Mouse (Mus musculus): Measurements from ENCODE around the gene Arnt. TPM values are rescaled to one million over a fixed set of nuclear protein-coding genes. Genes with fewer than 3 reads are reported as not detected.
"Not testable (repeated sequence)": the region's sequence is repeated elsewhere in the genome, so short reads cannot be mapped to it uniquely, and the experiment has no call there.

Arnt gene
- total RNA-seq (2021): 10 to 100 TPM; 43.2 to 48.0 TPM
- long read RNA-seq, experiment 1, full-length matches to known transcripts: 16 of 34 reads
- long read RNA-seq, experiment 1, partial matches to known transcripts: 6 of 34 reads
- long read RNA-seq, experiment 1, other reads (novel, unspliced or antisense): 12 of 34 reads
- long read RNA-seq, experiment 2, full-length matches to known transcripts: 19 of 34 reads
- long read RNA-seq, experiment 2, partial matches to known transcripts: 8 of 34 reads
- long read RNA-seq, experiment 2, other reads (novel, unspliced or antisense): 7 of 34 reads

DNA sequence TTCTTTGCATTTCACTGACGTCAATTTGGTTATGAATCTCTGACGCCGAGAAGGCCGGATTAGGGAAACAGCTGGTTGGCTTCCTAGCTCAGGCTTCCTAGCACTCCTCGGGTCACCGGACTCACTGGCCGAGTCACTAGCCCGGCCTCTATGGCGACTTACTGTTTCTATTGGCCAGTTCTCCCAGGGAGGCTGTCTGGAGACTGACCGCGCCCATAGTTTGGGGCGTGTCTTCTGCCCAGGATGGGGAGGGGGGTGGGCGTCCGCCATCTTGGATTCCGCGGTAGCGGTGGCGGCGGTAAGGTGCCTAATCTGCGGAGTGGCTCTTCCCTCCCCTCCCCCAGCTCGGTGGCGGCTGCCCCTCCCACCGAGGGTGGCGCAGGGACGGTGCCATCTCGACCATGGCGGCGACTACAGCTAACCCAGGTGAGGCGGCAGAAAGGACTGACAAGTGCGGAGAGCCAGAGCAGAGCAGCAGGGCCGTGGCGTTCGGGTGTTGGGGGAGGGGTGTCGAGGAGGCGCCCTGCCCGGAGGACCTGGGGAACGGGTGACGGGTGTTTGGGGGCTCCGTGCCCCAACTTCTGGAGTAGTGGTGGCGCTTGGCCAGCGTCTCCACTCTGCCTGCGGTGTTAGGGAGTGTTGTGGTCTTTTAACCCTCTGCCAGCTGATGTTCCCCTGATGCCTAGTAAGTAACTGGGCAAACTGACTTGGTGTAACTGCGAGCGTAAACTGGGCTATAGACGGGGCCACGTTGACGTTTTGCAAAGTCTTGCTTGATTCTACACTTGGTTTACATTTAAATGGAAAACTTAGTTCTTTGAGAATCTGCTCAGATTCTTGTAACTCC is at the start of gene Arnt:
Arnt (plus strand) TSS at position 253 of the 847 bp plus-strand sequence.
- peak within 1 kb of the TSS; percentile 87 for H3K4me3 ChIP-seq
- intact Hi-C loops (cut with DNase I): no loop called here
- no peak for TF ChIP-seq CTCF (IDR thresholded peaks at IDR 0.05)
- H3K27ac ChIP-seq: peak within 1 kb of the TSS; percentile 99
- DNase-seq: peak; percentile 96

DNA sequence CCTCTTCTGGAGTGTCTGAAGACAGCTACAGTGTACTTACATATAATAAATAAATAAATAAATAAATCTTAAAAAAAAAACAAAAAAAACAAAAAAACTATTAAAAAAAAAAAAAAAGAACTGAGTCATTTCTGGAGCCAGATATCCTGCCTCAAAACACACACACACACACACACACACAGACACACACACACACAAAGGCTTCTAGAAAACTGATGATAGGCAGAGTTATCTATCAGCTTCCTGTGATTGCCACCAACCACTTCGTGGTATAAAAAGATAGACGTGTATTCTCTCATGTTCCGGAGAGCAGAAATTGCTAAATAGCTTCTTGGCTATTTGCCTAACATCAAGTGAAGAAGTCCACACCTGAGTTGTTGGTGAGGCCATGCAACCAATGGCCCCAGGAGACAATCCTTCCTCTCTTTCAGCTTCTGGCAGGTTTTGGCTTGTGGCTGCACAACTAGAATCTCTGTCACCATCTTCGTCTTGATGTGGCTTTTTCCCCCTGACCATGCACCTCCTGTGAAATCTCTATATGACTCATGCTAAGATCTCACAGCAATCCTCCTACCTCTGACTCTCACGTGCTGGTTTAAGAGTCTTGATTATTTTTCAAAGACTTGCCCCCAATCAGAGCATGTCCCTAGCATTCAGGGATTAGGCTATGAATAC is 48.6 kb upstream of the Arnt start:
- no peak overlapping the region for H3K4me3 ChIP-seq
- no peak for TF ChIP-seq CTCF (IDR thresholded peaks at IDR 0.05)
- H3K27ac ChIP-seq: no peak overlapping the region
- intact Hi-C loops (cut with DNase I): no loop called here
- no peak for DNase-seq

DNA sequence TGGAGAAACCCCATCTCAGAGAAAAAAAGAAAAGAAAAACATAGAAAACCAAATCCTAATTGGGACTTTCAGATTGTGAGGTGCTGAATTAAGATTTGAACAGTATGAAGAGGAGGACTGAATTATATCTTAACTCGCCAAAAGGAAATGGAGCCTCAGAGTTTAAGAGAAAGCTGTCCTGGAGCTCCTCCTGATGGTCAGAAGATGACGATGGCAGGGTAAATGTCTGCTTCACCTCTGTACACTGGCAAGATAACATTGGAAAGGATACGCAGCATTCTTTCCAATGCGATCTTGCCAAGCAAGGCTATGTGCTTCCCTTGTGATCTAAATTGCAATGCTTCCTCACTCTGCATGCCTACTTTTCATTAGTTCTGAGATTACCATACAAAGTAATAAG is 39.8 kb upstream of the Arnt start:
- intact Hi-C loops (cut with DNase I): loop anchor here (2.0 kb wide), 1 partner anchor 46 kb away; no protein-coding TSS in a partner anchor
- Histone ChIP-seq H3K4me3 (no peak overlapping the region), H3K27ac (no peak overlapping the region)
- TF ChIP-seq CTCF (IDR thresholded peaks at IDR 0.05): peak; percentile 60
- DNase-seq: no peak

DNA sequence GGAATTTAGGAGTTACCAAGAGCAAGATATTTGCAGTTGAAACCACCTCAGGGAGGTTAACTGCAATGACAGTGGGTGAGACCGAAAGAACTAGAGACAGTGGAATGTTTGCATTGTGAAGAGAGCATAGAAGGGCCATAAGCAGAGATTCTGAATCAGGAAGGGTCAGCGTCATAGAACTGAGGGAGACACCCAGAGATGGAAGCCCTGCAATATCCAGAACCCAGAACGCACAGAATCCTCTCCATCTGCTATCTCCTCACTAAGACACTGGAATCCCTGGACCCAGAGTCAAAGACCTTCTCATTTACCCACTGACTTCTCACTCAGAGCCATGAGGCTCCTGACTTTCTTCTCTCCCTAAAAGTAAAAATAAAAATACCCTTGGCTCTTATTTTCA is 31.4 kb upstream of the Arnt start, which contains the start of gene 4930558C23Rik:
4930558C23Rik (minus strand) TSS at position 101 of the 400 bp plus-strand sequence.
- no peak for TF ChIP-seq CTCF (IDR thresholded peaks at IDR 0.05)
- Histone ChIP-seq H3K4me3 (no peak within 1 kb of the TSS), H3K27ac (no peak within 1 kb of the TSS)
- no peak for DNase-seq
- intact Hi-C loops (cut with DNase I): no loop called here

DNA sequence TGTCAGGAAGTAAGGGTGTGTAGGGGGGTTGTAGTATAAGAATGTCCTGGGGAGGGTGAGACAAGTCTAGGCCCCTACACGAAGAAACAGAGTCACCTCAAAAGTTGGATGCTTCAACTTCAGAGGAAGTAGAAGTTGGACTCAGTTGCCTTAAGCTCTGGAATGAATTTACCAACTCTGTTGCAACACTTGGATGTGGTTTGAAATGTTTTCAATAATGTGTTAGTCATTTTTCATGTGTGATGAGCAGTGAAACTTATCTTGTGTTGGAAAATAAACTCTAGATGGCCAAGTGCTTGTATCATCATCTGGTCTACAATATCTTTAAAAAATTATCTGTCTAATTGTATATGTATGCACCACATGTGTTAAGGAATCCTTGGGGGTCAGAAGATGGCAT is 26.5 kb upstream of the Arnt start:
- Histone ChIP-seq H3K4me3 (no peak overlapping the region), H3K27ac (no peak overlapping the region; the same call in 1 of the 2 replicates)
- no peak for TF ChIP-seq CTCF (IDR thresholded peaks at IDR 0.05)
- no peak for DNase-seq
- intact Hi-C loops (cut with DNase I): no loop called here

DNA sequence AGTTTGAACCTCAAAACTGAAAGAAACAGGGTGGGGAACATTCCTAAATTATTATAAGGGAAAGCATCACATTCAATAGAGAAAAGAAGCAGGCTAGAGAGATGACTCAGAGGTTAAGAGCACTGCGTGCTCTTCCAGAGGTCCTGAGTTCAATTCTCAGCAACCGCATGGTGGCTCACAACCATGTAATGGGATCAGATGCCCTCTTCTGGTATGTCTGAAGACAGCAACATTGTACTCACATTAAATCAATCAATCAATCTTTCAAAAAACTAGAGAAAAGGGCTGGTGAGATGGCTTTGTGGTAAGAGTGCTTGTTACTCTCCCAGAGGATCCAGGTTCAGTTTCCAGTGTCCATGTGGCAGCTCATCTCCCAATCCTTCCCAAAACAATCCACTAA is 25.3 kb upstream of the Arnt start:
- intact Hi-C loops (cut with DNase I): no loop called here
- TF ChIP-seq CTCF (IDR thresholded peaks at IDR 0.05): no peak

DNA sequence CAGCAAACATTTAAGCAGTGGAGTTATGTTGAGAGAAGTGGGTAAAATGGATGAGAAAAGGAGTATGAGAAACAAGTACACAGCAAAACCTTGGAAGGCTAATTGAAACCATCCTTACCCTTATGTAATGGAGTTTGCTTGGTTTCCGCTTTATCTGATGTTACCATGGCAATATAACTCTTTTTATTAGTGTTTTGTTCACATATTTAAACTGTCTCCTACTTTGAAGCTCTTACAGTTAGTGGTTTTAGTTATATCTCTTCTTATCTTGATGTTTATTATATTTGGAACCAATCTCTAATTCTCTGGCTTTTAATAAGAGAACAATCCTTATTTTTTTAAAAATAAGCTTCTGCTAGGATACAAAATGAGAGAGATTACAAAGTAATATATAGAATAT is 21.9 kb upstream of the Arnt start:
- Histone ChIP-seq H3K4me3 (no peak overlapping the region), H3K27ac (no peak overlapping the region)
- TF ChIP-seq CTCF (IDR thresholded peaks at IDR 0.05): no peak
- DNase-seq: no peak
- intact Hi-C loops (cut with DNase I): no loop called here

More for the DNA sequence above, 25.3 kb upstream of the Arnt start:
- H3K27ac ChIP-seq: no peak overlapping the region
- no peak overlapping the region for H3K4me3 ChIP-seq
- DNase-seq: no peak

DNA sequence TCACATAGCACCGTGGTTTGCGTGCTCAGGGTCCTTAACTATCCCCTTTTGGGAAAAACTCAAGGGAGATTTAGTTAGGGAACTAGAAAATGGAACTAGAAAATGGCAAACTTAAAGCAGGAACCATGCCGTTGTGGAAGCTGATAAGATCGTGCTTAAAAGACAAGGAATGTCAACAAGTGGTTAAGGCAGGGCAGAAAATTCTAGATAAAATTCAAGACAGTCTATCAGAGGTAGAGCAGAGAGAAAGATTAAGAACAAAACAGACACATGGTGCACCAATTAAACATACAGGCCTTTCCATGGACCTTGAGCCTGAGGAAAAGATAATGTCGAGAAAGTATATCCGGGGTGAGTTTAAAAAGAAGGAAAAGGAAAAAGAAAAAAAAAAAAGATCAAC is 16.3 kb upstream of the Arnt start:
- H3K4me3 ChIP-seq: no peak overlapping the region
- H3K27ac ChIP-seq: no peak overlapping the region
- no peak for DNase-seq
- intact Hi-C loops (cut with DNase I): no loop called here
- TF ChIP-seq CTCF (IDR thresholded peaks at IDR 0.05): no peak

DNA sequence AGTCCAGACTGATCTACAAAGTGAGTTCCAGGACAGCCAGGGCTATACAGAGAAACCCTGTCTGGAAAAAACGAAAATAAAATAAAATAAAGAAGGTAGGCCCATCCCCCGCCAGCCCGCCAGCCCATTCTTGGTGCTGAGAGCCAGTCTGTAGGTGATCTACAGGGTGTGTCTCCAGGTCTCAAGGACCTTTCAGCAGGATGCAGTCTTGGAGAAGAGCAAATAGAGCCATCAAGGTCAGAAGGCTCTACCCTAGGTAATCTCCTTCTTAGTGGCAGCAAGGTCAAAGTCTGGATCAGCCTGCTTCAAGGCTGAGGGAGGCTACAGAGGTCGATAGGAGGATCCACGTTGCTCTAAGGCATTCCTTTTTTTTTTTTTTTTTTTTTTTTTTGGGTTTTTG is 7.7 kb upstream of the Arnt start:
- H3K27ac ChIP-seq; H3K4me3 ChIP-seq; DNase-seq; intact Hi-C loops (cut with DNase I): not testable (repeated sequence)

DNA sequence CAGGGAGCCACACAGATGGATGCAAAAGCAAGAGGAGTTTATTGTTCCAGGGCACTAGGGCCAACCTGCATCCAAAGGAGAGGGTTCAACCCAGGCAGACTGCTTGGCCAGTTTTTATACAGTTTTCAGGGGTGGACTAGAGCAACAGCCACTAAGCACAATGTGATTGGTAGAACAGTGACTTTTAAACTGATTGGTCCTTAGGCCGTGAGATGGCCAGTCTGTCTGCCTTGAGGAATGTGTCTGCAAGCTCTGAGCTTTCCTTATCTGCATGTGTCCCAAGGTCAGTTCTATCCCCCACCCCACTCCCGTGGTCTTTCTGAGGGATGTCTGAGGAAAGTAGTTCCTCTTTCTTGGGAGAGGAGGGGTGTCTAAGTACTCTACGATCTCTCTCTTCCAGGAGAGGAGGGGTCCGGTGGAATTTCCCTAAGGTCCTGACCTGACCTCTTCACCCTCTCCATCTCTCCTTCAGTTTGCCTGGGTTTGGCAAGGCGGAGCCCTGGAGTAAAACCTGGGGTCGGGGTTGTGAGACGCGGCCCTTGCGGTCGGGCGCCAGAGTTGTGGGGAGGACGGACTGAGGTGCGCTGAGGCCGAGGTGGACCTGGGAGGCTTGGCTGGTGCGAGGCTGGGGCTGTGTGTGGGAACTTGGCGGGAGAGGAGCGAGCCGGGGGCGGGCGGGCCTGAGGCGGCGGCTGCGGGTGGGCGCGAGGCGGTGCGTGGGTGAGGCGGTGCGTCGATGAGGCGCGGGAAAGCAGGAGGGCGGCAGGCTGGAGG is 6.9 kb upstream of the Arnt start:
- intact Hi-C loops (cut with DNase I); H3K27ac ChIP-seq; DNase-seq: not testable (repeated sequence)
- peak overlapping the region; percentile 67 for H3K4me3 ChIP-seq

DNA sequence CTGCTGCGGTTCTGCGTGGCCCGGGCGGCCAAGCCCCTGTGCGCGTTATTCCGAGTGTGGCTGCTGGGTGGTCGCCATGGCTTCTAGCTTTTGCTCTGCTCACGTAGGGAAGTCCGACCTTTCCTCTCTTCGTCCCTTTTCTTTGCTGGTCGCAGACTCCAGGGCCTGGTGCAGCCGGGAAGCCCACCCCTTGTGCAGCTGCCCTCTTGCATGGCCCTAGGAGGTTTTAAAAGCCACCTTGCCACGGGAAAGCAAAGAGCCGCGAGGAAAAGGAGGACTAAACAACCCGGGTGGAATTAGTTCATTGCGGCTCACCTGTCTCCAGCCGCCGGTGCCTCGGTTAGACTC is 6.3 kb upstream of the Arnt start:
- intact Hi-C loops (cut with DNase I); DNase-seq: not testable (repeated sequence)

DNA sequence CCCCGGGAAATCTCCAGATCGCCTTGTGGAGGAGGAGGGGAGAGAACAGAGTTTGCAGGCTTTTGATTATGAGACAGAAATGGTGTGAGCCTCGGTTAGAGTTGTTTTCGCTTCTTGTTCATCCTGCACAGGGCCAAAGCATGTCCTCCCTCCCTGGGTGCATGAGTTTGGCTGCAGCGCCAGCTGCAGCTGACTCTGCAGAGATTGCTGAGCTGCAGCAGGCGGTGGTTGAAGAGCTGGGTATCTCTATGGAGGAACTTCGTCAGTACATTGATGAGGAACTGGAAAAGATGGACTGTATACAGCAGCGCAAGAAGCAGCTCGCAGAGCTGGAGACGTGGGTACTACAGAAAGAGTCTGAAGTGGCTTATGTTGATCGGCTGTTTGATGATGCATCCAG is 5.8 kb upstream of the Arnt start:
- H3K27ac ChIP-seq; DNase-seq; H3K4me3 ChIP-seq; intact Hi-C loops (cut with DNase I): not testable (repeated sequence)

More for the DNA sequence above, 6.3 kb upstream of the Arnt start:
- peak overlapping the region; percentile 67 for H3K4me3 ChIP-seq
- H3K27ac ChIP-seq: not testable (repeated sequence)
